Mouse (Mus musculus): ENCODE results near the gene Fbxo27.

DNA sequence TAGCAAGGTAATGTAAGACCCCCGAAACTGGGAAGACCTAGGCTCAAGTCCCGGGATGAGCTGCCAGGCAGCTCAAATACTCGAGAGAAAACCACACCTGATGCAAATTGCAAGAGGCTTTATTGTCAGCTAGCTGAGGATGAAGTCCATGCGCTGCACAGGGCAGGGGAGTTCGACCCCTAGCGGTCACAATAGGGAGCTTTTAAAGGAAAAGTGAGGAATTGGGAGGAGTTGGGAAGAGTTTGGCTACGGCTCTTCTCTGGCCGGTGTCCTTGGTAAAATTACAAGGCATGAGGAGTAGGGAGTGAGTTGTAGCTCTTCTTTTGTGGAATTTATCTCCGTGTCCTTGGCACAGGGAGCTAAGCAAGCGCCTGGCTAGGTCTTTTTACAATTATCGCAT lies 16.9 kb upstream of the Fbxo27 start:
- TF ChIP-seq CTCF (IDR thresholded peaks at IDR 0.05; ENCODE audit: extremely low read depth, insufficient read depth, insufficient read length, insufficient replicate concordance) (no peak), POLR2A (IDR thresholded peaks at IDR 0.05; ENCODE audit: low read depth, low read length) (no peak)

Data from spleen, adult 2 months (tissue).